In the genomic region with DNA sequence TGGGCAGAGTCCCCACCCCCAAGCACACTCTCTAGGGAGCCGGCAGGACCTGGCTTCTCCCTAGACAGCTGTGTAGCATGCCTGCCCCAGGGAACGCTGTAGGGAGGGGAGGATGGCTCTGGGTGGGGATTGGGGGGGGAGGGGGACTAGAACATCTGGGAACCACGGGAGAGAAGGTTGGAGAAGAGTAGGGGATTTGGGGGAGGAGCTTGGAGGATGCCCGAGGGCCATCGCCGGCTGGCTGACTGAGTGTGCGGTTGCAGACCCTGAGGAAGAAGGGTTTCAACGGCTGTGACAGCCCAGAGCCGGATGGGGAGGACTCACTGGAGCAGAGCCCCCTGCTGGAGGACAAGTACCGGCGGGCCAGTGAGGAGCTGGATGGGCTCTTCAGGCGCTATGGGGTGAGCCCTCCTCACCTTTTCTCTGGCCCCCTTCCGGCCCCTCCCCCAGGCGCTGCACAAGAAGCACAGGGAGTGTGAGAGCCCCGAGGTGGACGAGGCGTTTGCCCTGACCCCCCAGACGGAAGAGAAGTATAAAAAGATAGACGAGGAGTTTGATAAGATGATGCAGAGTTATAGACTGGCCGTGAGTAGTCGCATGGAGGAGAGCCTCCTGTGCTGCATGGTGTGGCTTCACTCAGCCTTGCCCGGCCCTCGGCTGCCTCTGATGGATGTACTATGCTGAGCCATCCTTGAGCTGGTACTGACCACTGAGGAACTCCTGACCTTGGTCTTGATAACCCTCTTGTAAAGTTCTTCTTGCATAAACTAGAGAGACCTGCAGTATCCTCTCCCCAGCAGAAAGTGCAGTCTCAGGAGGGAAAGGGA, we compare ENCODE assay signal across 8 mouse cellular contexts. TPM values are rescaled to one million over a fixed set of nuclear protein-coding genes. Genes with fewer than 3 reads are reported as not detected.
DNase-seq lines count a peak whose midpoint lies in the region; ATAC-seq and TF ChIP-seq lines count a peak whose summit lies in the region.

No protein-coding gene starts in this region.

- no peak overlapping the region for H3K4me2 ChIP-seq in forebrain, embryonic 16.5 days (ENCODE audit: low read length)

- H3K9ac ChIP-seq in forebrain, embryonic 16.5 days (replicated peaks; ENCODE audit: low read depth, low read length) = 0 out of 2 replicates have a peak overlapping the region, but pooled peaks have one; percentile 13

- peaks cover 7% of the 10 kb centered on the region for H3K36me3 ChIP-seq in kidney, adult 2 months (ENCODE audit: control insufficient read depth, insufficient read depth, low read length)
- H3K36me3 ChIP-seq in forebrain, embryonic 16.5 days (ENCODE audit: control insufficient read depth, insufficient read depth) = peaks cover 26% of the 10 kb centered on the region
- peaks cover 68% of the 10 kb centered on the region for H3K36me3 ChIP-seq in thymus, adult 2 months (ENCODE audit: control insufficient read depth, insufficient read depth, low read length)

- no peak for DNase-seq in kidney, adult 2 months
- no peak for DNase-seq in kidney, adult 8-10 months
- peak; percentile 63 for DNase-seq in T-cell, adult 2 months (ENCODE audit: low spot score)
- DNase-seq in kidney, postnatal 14 days = peak; percentile 62
- peak; percentile 73 for DNase-seq in mesoderm, embryonic 11.5 days (ENCODE audit: low read depth, low spot score)
- DNase-seq in thymus, adult 2 months = peak; percentile 72
- DNase-seq in left cerebral cortex, postnatal 14 days (ENCODE audit: low spot score in 2 of 2) = no peak

- no peaks in the 10 kb centered on the region for H3K9me3 ChIP-seq in forebrain, embryonic 16.5 days (ENCODE audit: control insufficient read depth, low read length)

- no peak overlapping the region for H3K27ac ChIP-seq in kidney, adult 2 months (ENCODE audit: insufficient read depth, low read depth, low read length)
- no peak overlapping the region for H3K27ac ChIP-seq in forebrain, embryonic 16.5 days (ENCODE audit: low read length)
- no peak overlapping the region for H3K27ac ChIP-seq in thymus, adult 2 months (ENCODE audit: control insufficient read depth, insufficient read depth, low read length)

- no peak overlapping the region for H3K4me3 ChIP-seq in kidney, adult 2 months (ENCODE audit: insufficient read depth, low read depth, low read length)
- H3K4me3 ChIP-seq in forebrain, embryonic 16.5 days (replicated peaks; ENCODE audit: low read length) = no peak overlapping the region
- H3K4me3 ChIP-seq in thymus, adult 2 months (ENCODE audit: control insufficient read depth, insufficient read depth, low read length) = no peak overlapping the region

- intact Hi-C loops in left cerebral cortex, postnatal 14 days (cut with DNase I) = no loop called here

- ATAC-seq in forebrain, embryonic 16.5 days = peak; percentile 62

- H3K27me3 ChIP-seq in kidney, adult 2 months (replicated peaks; ENCODE audit: control insufficient read depth, insufficient read depth, low read length) = no peaks in the 10 kb centered on the region
- no peaks in the 10 kb centered on the region for H3K27me3 ChIP-seq in forebrain, embryonic 16.5 days (replicated peaks; ENCODE audit: control insufficient read depth, insufficient read depth, low read length)
- no peaks in the 10 kb centered on the region for H3K27me3 ChIP-seq in thymus, adult 2 months (ENCODE audit: control insufficient read depth, insufficient read depth, low read length)

- no peak for TF ChIP-seq POLR2A in kidney, adult 2 months (IDR thresholded peaks at IDR 0.05; ENCODE audit: low read depth, low read length)
- no peak for TF ChIP-seq POLR2A in thymus, adult 2 months (IDR thresholded peaks at IDR 0.05; ENCODE audit: control insufficient read depth, extremely low read depth, insufficient read depth, low read length, poor library complexity)

- TF ChIP-seq CTCF in kidney, adult 2 months (conservative IDR thresholded peaks at IDR 0.05; ENCODE audit: insufficient read depth, insufficient read length, low read depth, low read length) = peak; percentile 48
- peak; percentile 78 for TF ChIP-seq CTCF in thymus, adult 2 months (IDR thresholded peaks at IDR 0.05; ENCODE audit: borderline replicate concordance, control insufficient read depth, extremely low read depth, insufficient read depth, low read length, poor library complexity)

- 41% methylated on average over 23 of the region's 23 CpGs for WGBS in kidney, adult 2 months
- WGBS in forebrain, embryonic 16.5 days = 19% methylated on average over 23 of the region's 23 CpGs
- 55% methylated on average over 23 of the region's 23 CpGs for WGBS in thymus, adult 2 months

- H3K4me1 ChIP-seq in kidney, adult 2 months (ENCODE audit: control insufficient read depth, insufficient read depth, low read length) = no peaks in the 10 kb centered on the region
- peaks cover 17% of the 10 kb centered on the region for H3K4me1 ChIP-seq in forebrain, embryonic 16.5 days (replicated peaks; ENCODE audit: control insufficient read depth, insufficient read depth, low read length)
- H3K4me1 ChIP-seq in thymus, adult 2 months (replicated peaks; ENCODE audit: control insufficient read depth, insufficient read depth, low read length) = no peaks in the 10 kb centered on the region

RNA-seq across cellular contexts. Expression of gene Mef2d, which starts 15.8 kb away (rescaled TPM):
- polyA plus RNA-seq in kidney, adult 2 months (2012; rRNA removed) = 41.8 and 42.7 TPM in 2 replicates
- 25.1 and 28.3 TPM in 2 replicates for polyA plus RNA-seq in forebrain, embryonic 16.5 days (2015; fragmentation: Nextera tagmentation; extraction: Ambion mirVana)
- 343 and 377 TPM in 2 replicates for polyA plus RNA-seq in thymus, adult 2 months (2012; rRNA removed)
- total RNA-seq in left cerebral cortex, postnatal 14 days (2021) = 100 to 1,000 TPM; 196 to 201 TPM

Comparison
In these comparisons a context has a peak if more than half of its experiments do, and no peak if none do; other contexts are left out.
1. DNase-seq: peak in T-cell, adult 2 months (single experiment), kidney, postnatal 14 days (single experiment), mesoderm, embryonic 11.5 days (single experiment) and thymus, adult 2 months (single experiment); none in kidney, adult 2 months (single experiment), kidney, adult 8-10 months (0 of 2) and left cerebral cortex, postnatal 14 days (0 of 2).